Mouse (Mus musculus): ENCODE results near the gene Ly9. TPM values are rescaled to one million over a fixed set of nuclear protein-coding genes. Genes with fewer than 3 reads are reported as not detected.

Ly9 gene
- polyA plus RNA-seq, 1 experiment from 2014 or later, result 0.15 TPM

GRCm38 (mm10) chr1:171556366-171556765 is 50.8 kb downstream of the Ly9 start:
- Histone ChIP-seq H3K27ac (ENCODE audit: low read depth) (no peak overlapping the region), H3K4me2 (ENCODE audit: low read length) (no peak overlapping the region), H3K4me1 (replicated peaks; ENCODE audit: control insufficient read depth, insufficient read depth, low read length) (no peaks in the 10 kb centered on the region), H3K9me3 (ENCODE audit: control insufficient read depth, low read length) (no peaks in the 10 kb centered on the region), H3K9ac (ENCODE audit: low read length) (no peak overlapping the region), H3K27me3 (replicated peaks; ENCODE audit: control insufficient read depth, insufficient read depth, low read length) (no peaks in the 10 kb centered on the region), H3K36me3 (ENCODE audit: control insufficient read depth, insufficient read depth, low read length) (no peaks in the 10 kb centered on the region), H3K4me3 (ENCODE audit: low read depth, low read length) (no peak overlapping the region)
- ATAC-seq (replicated peaks; ENCODE audit: low FRiP score, low TSS enrichment, low read depth) (no peak), DNase-seq (ENCODE audit: low spot score) (no peak)
- 96% methylated on average over 2 of the region's 2 CpGs for WGBS

GRCm38 (mm10) chr1:171553359-171554341 is 53.6 kb downstream of the Ly9 start:
- no peak for DNase-seq (ENCODE audit: low spot score)
- no peak overlapping the region for H3K27ac ChIP-seq (ENCODE audit: low read depth)
- no peak for ATAC-seq (replicated peaks; ENCODE audit: low FRiP score, low TSS enrichment, low read depth)
- no peaks in the 10 kb centered on the region for H3K4me1 ChIP-seq (replicated peaks; ENCODE audit: control insufficient read depth, insufficient read depth, low read length)
- H3K4me2 ChIP-seq (ENCODE audit: low read length), result no peak overlapping the region
- no peak overlapping the region for H3K9ac ChIP-seq (ENCODE audit: low read length)
- peaks cover 2% of the 10 kb centered on the region; the same call in 1 of the 2 replicates for H3K9me3 ChIP-seq (ENCODE audit: control insufficient read depth, low read length)
- 76% methylated on average over 11 of the region's 11 CpGs for WGBS
- H3K27me3 ChIP-seq (replicated peaks; ENCODE audit: control insufficient read depth, insufficient read depth, low read length), result no peaks in the 10 kb centered on the region
- H3K4me3 ChIP-seq (ENCODE audit: low read depth, low read length), result no peak overlapping the region
- no peaks in the 10 kb centered on the region for H3K36me3 ChIP-seq (ENCODE audit: control insufficient read depth, insufficient read depth, low read length)

- H3K27ac ChIP-seq (ENCODE audit: low read depth), result no peak overlapping the region
- no peaks in the 10 kb centered on the region for H3K36me3 ChIP-seq (ENCODE audit: control insufficient read depth, insufficient read depth, low read length)
- H3K4me1 ChIP-seq (replicated peaks; ENCODE audit: control insufficient read depth, insufficient read depth, low read length), result no peaks in the 10 kb centered on the region
- no peak overlapping the region for H3K4me3 ChIP-seq (ENCODE audit: low read depth, low read length)
- peaks cover 2% of the 10 kb centered on the region; the same call in 1 of the 2 replicates for H3K9me3 ChIP-seq (ENCODE audit: control insufficient read depth, low read length)
- WGBS, result 82% methylated on average over 2 of the region's 2 CpGs
- no peak overlapping the region for H3K9ac ChIP-seq (ENCODE audit: low read length)
- ATAC-seq (replicated peaks; ENCODE audit: low FRiP score, low TSS enrichment, low read depth) (no peak), DNase-seq (ENCODE audit: low spot score) (no peak)
- H3K4me2 ChIP-seq (ENCODE audit: low read length), result no peak overlapping the region
- H3K27me3 ChIP-seq (replicated peaks; ENCODE audit: control insufficient read depth, insufficient read depth, low read length), result no peaks in the 10 kb centered on the region
These were observed 55.0 kb downstream of the Ly9 start for GRCm38 (mm10) chr1:171552230-171552629.

- H3K4me2 ChIP-seq (ENCODE audit: low read length), result no peak overlapping the region
- H3K27me3 ChIP-seq (replicated peaks; ENCODE audit: control insufficient read depth, insufficient read depth, low read length), result no peaks in the 10 kb centered on the region
- ATAC-seq (replicated peaks; ENCODE audit: low FRiP score, low TSS enrichment, low read depth) (no peak), DNase-seq (ENCODE audit: low spot score) (no peak)
- H3K27ac ChIP-seq (ENCODE audit: low read depth), result no peak overlapping the region
- no peak overlapping the region for H3K9ac ChIP-seq (ENCODE audit: low read length)
- peaks cover 2% of the 10 kb centered on the region; the same call in 1 of the 2 replicates for H3K9me3 ChIP-seq (ENCODE audit: control insufficient read depth, low read length)
- WGBS, result 74% methylated on average over 7 of the region's 7 CpGs
- H3K4me3 ChIP-seq (ENCODE audit: low read depth, low read length), result no peak overlapping the region
- H3K36me3 ChIP-seq (ENCODE audit: control insufficient read depth, insufficient read depth, low read length), result no peaks in the 10 kb centered on the region
- no peaks in the 10 kb centered on the region for H3K4me1 ChIP-seq (replicated peaks; ENCODE audit: control insufficient read depth, insufficient read depth, low read length)
These were observed 55.9 kb downstream of the Ly9 start for GRCm38 (mm10) chr1:171551326-171551725.

- H3K9ac ChIP-seq (ENCODE audit: low read length), result no peak overlapping the region
- DNase-seq (ENCODE audit: low spot score) (no peak), ATAC-seq (replicated peaks; ENCODE audit: low FRiP score, low TSS enrichment, low read depth) (no peak)
- H3K9me3 ChIP-seq (ENCODE audit: control insufficient read depth, low read length), result no peaks in the 10 kb centered on the region
- H3K27me3 ChIP-seq (replicated peaks; ENCODE audit: control insufficient read depth, insufficient read depth, low read length), result no peaks in the 10 kb centered on the region
- no peaks in the 10 kb centered on the region for H3K36me3 ChIP-seq (ENCODE audit: control insufficient read depth, insufficient read depth, low read length)
- no peak overlapping the region for H3K4me3 ChIP-seq (ENCODE audit: low read depth, low read length)
- WGBS, result 89% methylated on average over 1 of the region's 1 CpGs
- H3K4me1 ChIP-seq (replicated peaks; ENCODE audit: control insufficient read depth, insufficient read depth, low read length), result no peaks in the 10 kb centered on the region
- no peak overlapping the region for H3K27ac ChIP-seq (ENCODE audit: low read depth)
- H3K4me2 ChIP-seq (ENCODE audit: low read length), result no peak overlapping the region
These were observed 66.5 kb downstream of the Ly9 start for GRCm38 (mm10) chr1:171540694-171541093.

Small RNAs within 50 kb of the gene (microRNA-seq; reads per million reads assigned to microRNA genes)
- not detected for gene Mir7683

Other genes starting within 250 kb of the Ly9 start
- 1.5 and 1.7 TPM in 2 replicates for gene Klhdc9, start 246.6 kb downstream of the Ly9 start, polyA plus RNA-seq (2014; fragmentation: Nextera tagmentation; extraction: Ambion mirVana)
- 2.6 and 2.8 TPM in 2 replicates for gene Nectin4, start 237.3 kb downstream of the Ly9 start, polyA plus RNA-seq (2014; fragmentation: Nextera tagmentation; extraction: Ambion mirVana)
- gene Arhgap30, start 218.5 kb downstream of the Ly9 start, polyA plus RNA-seq (2014; fragmentation: Nextera tagmentation; extraction: Ambion mirVana), result 1.1 and 1.3 TPM in 2 replicates
- gene Usf1, start 196.1 kb downstream of the Ly9 start, polyA plus RNA-seq (2014; fragmentation: Nextera tagmentation; extraction: Ambion mirVana), result 73.7 and 83.4 TPM in 2 replicates
- gene Tstd1, start 188.5 kb downstream of the Ly9 start, polyA plus RNA-seq (2014; fragmentation: Nextera tagmentation; extraction: Ambion mirVana), result 2.8 and 3.4 TPM in 2 replicates
- gene F11r, start 169.9 kb downstream of the Ly9 start, polyA plus RNA-seq (2014; fragmentation: Nextera tagmentation; extraction: Ambion mirVana), result 88.7 and 92.1 TPM in 2 replicates
- 10.9 and 12.3 TPM in 2 replicates for gene Alyref2, start 103.9 kb downstream of the Ly9 start, polyA plus RNA-seq (2014; fragmentation: Nextera tagmentation; extraction: Ambion mirVana)
- gene Itln1, start 72.1 kb downstream of the Ly9 start, polyA plus RNA-seq (2014; fragmentation: Nextera tagmentation; extraction: Ambion mirVana), result not detected in 2 replicates
- 0.31 and 0.35 TPM in 2 replicates for gene Cd244a, start 48.2 kb downstream of the Ly9 start, polyA plus RNA-seq (2014; fragmentation: Nextera tagmentation; extraction: Ambion mirVana)
- 0.16 TPM in 1 of 2 replicates, not detected in the other for gene Slamf7, start 45.6 kb upstream of the Ly9 start, polyA plus RNA-seq (2014; fragmentation: Nextera tagmentation; extraction: Ambion mirVana)
- gene Cd48, start 74.6 kb upstream of the Ly9 start, polyA plus RNA-seq (2014; fragmentation: Nextera tagmentation; extraction: Ambion mirVana), result 2.5 and 3.8 TPM in 2 replicates
- 0.15 and 0.19 TPM in 2 replicates for gene Slamf1, start 159.7 kb upstream of the Ly9 start, polyA plus RNA-seq (2014; fragmentation: Nextera tagmentation; extraction: Ambion mirVana)
- 1.5 and 1.8 TPM in 2 replicates for gene Cd84, start 232.3 kb upstream of the Ly9 start, polyA plus RNA-seq (2014; fragmentation: Nextera tagmentation; extraction: Ambion mirVana)

Data from intestine, embryonic 14.5 days (tissue).